Mouse (Mus musculus) bone marrow, adult 2 months (tissue): ENCODE measurements at regions not wholly inside any gene's neighbourhood (a gene's known extent, or its start where the extent isn't known, plus 50 kb on each side); places are given as distances from the start of the nearest gene placed in this dataset.

Source experiments
- H3K27ac ChIP-seq: fragments of 200-500 bp; 2 replicates; pipeline ENCODE4 v1.5.1; 2012; ENCODE audit warnings: low read depth, mild to moderate bottlenecking, control low read depth, inconsistent platforms, low read length; ENCODE audit not compliant: control insufficient read depth, poor library complexity, insufficient read depth
- H3K4me1 ChIP-seq: fragments of 200-500 bp; 2 replicates; pipeline ENCODE4 v1.6.1; 2011; ENCODE audit warnings: low read length; ENCODE audit not compliant: control insufficient read depth, insufficient read depth
- H3K4me3 ChIP-seq: fragments of 200-500 bp; replicated peaks from 2 replicates; pipeline ENCODE3; 2011; ENCODE audit warnings: mild to moderate bottlenecking, low read depth, low read length, control low read depth; ENCODE audit not compliant: control insufficient read depth
- CTCF ChIP-seq: fragments of 200-500 bp; IDR thresholded peaks from 2 replicates; pipeline ENCODE4 v1.5.1; 2011; ENCODE audit warnings: low read length, control low read depth; ENCODE audit not compliant: control insufficient read depth, insufficient read depth
- POLR2A ChIP-seq: fragments of 200-500 bp; IDR thresholded peaks from 2 replicates; pipeline ENCODE4 v1.6.1; 2011; ENCODE audit warnings: low read depth, mild to moderate bottlenecking, control low read depth, low read length, borderline replicate concordance; ENCODE audit not compliant: control insufficient read depth
- WGBS: fragments of 180-500 bp; shearing (Covaris S2); methylation state at CpG from one replicate; pipeline ENCODE4 v1.1.7; 2018; 5-methylcytosine and 5-hydroxymethylcytosine counted together

DNA sequence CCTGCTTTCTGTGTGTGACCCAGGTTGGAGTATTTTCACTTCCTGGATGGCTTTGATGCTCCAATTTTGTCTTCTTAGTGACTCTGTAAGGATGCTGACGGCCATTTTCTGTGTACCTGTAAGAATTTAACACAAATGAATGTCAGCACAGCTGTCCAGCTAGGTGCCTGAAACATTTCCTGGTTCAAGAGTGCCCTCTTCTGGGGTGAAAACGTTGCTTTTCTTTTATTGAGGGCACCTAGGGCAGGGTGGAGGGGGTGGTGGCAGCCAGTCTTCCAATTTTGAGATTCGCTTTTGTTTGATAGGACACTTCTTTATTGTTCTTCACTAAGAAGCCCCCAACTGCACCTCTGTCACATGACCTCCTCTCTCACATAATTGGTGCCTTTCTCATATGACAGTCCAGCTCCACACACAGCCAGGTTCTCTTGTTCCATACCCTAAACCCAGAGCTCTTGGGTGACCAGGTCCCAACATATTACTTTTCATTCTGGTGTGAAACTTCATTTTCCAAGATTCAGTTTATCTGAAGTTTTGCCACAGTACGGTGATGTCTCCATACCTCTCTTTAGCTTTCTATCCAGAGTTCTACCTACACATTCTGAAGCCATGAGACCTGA is 505.6 kb downstream of the Tns1 start:
- TF ChIP-seq POLR2A = no peak
- no peak for TF ChIP-seq CTCF
- WGBS = 44% methylated on average over 4 of the region's 4 CpGs
- Histone ChIP-seq H3K27ac (no peak overlapping the region), H3K4me3 (no peak overlapping the region), H3K4me1 (no peaks in the 10 kb centered on the region)

DNA sequence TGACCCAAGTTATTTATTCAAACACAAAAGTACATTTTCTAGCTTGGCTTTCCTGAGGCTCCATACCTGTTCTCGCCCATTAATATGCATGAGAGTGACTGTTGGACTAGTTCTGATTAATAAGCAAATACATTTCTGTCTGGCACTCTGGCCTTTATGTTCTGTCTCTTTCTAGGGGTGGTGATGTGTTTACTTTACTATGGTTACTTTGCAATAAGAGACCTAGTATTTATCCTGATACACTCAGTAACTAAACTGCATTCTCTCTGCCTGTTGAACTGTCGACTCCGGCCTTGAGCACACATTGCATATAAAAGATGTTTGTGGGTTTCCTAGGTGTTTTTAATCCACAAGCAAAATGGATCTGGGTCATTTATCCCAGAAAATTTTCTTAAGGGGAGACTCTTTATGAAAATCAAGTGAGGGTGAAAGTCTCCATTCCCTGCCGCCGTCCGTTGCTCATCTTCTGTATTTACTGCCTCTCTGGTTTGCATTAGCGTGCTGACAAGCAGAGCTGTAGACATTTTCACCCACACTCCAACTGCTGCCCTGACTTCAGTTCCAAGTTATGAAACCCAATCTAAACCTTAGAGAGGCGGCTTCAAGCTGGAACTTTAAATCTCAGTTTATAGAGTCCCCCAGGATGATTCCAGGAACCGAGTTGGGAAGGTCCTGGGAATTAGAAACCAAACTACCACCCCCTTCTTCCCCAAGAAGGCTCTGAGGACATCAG is 530.4 kb downstream of the Tns1 start:
- no peak overlapping the region for H3K27ac ChIP-seq
- H3K4me1 ChIP-seq = no peaks in the 10 kb centered on the region
- TF ChIP-seq CTCF = no peak
- no peak for TF ChIP-seq POLR2A
- 83% methylated on average over 9 of the region's 9 CpGs for WGBS
- H3K4me3 ChIP-seq = no peak overlapping the region

DNA sequence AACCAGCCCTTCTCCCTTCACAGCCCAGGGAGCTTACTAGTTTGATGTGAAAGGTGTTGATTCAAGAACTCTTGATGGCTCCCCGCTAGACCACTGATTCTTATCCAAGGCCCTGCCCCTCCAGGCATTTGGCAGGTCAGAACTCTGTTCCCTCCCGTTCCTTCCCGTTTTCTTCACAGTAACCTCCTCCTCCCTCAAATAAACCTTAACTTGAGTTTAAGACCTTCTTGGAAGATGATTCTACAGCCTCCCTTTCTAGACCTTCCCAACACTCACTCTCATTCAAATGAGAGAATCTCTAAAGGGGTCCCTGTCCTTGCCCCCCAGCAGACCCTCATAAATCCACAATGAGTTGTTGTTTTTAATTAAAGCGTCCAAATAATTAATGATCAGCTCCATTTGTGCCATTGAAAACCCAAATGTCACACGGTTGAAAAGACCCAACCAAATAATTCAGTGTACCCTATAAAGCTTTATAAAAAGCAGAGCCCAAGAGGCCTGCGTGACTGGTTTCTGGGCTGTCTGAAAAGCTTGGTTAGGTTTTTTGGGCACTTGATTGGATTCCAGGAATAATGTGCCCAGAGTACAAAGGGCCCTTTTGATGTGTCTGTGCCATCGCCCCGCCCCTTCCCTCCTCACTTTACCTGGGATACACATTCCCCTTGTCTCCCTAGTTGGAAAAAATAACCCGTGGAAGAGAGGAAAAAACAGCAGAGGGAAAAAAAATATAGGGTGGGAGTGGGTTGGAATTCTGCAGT is 532.7 kb downstream of the Tns1 start:
- Histone ChIP-seq H3K4me1 (no peaks in the 10 kb centered on the region), H3K27ac (no peak overlapping the region), H3K4me3 (no peak overlapping the region)
- WGBS = 72% methylated on average over 9 of the region's 9 CpGs
- TF ChIP-seq CTCF (no peak), POLR2A (no peak)

DNA sequence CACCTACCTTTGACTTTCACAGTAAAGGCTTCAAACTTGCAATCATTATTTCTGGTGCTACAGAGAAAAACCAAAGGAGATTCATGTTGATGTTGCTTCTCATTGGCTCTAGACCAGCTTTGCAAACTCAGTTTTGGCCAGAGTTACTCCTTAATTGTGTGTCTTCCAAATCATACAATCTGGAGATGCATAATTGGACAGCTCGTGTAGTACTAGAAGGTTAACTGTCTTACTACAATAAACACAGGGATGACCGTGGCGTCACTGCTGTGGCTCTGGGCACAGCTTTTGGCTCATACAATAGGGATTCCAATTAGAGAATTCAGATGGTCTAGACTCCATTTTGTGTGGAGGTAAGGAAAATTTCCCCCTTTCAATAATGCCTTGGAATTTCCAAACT is 544.6 kb downstream of the Tns1 start:
- Histone ChIP-seq H3K4me1 (no peaks in the 10 kb centered on the region), H3K27ac (no peak overlapping the region), H3K4me3 (no peak overlapping the region)
- TF ChIP-seq CTCF (no peak), POLR2A (no peak)
- WGBS = 76% methylated on average over 3 of the region's 3 CpGs

DNA sequence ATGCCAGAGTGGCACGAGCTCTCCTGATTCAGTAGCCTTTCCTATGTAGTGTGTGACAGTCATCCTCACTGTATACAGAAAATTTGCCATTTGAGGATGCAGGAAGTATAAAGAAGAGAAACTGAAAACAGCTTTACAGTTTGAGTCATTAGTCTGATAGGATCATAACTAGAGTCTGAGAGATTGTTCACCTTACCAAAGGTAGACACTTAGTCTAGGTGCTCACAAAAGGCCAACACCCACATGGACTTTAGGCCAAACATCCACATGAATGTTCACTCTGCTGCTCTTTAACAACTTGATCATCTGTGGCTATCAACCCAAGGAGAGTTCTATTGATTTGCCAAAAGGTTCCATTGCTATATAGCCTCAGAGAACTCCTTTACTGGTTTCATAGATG is 547.2 kb downstream of the Tns1 start:
- no peak for TF ChIP-seq POLR2A
- no peak for TF ChIP-seq CTCF
- H3K4me1 ChIP-seq = no peaks in the 10 kb centered on the region
- WGBS = 77% methylated on average over 1 of the region's 1 CpGs
- H3K4me3 ChIP-seq = no peak overlapping the region
- no peak overlapping the region for H3K27ac ChIP-seq

- Histone ChIP-seq H3K4me1 (no peaks in the 10 kb centered on the region), H3K27ac (no peak overlapping the region), H3K4me3 (no peak overlapping the region)
- no peak for TF ChIP-seq CTCF
- WGBS = 59% methylated on average over 1 of the region's 1 CpGs
These were observed 548.6 kb downstream of the Tns1 start for GRCm38 (mm10) chr1:73575694-73576093.

GRCm38 (mm10) chr1:73570944-73571343 is 553.3 kb downstream of the Tns1 start:
- TF ChIP-seq POLR2A (no peak), CTCF (no peak)
- Histone ChIP-seq H3K4me3 (no peak overlapping the region), H3K4me1 (no peaks in the 10 kb centered on the region), H3K27ac (no peak overlapping the region)
- 81% methylated on average over 3 of the region's 3 CpGs for WGBS

GRCm38 (mm10) chr1:73566770-73567169 is 551.1 kb upstream of the Tnp1 start:
- 68% methylated on average over 3 of the region's 3 CpGs for WGBS
- TF ChIP-seq CTCF (no peak), POLR2A (no peak)
- Histone ChIP-seq H3K27ac (no peak overlapping the region), H3K4me1 (no peaks in the 10 kb centered on the region), H3K4me3 (no peak overlapping the region)
